Mouse (Mus musculus): ENCODE measurements around the gene Srebf2. TPM values are rescaled to one million over a fixed set of nuclear protein-coding genes. Genes with fewer than 3 reads are reported as not detected.

Gene Srebf2
- polyA plus RNA-seq, 1 experiment, result not detected

DNA sequence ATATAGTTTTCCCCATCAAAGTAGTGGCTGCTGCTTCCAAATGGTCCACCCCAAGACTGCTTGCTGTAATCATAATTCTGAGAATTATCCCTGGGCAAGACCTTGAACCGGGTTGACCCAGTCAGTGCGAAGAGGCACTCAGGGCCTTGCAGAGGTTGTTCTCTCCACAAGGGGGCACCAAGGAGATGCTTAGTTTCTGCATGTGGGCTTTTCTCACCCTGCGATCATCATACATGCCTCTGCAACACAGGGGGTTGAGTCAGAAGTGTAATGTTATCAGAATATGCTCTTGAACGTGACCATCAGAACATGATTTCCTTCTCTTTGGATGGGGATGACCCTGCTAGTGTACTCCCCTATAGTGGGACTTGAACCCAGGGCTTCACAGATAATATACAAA lies 8.4 kb upstream of the Srebf2 start:
- TF ChIP-seq POLR2A (IDR thresholded peaks at IDR 0.05; ENCODE audit: insufficient read depth, low read depth, low read length), result no peak
- TF ChIP-seq CTCF (IDR thresholded peaks at IDR 0.05; ENCODE audit: insufficient read depth, low read depth, low read length), result peak; percentile 55
- Histone ChIP-seq H3K4me3 (ENCODE audit: insufficient read depth, low read depth, low read length) (no peak overlapping the region), H3K27ac (ENCODE audit: insufficient read depth, low read depth, low read length) (no peak overlapping the region), H3K4me1 (ENCODE audit: control insufficient read depth, insufficient read depth, low read length) (peaks cover 19% of the 10 kb centered on the region)
- WGBS, result 14% methylated on average over 4 of the region's 4 CpGs

DNA sequence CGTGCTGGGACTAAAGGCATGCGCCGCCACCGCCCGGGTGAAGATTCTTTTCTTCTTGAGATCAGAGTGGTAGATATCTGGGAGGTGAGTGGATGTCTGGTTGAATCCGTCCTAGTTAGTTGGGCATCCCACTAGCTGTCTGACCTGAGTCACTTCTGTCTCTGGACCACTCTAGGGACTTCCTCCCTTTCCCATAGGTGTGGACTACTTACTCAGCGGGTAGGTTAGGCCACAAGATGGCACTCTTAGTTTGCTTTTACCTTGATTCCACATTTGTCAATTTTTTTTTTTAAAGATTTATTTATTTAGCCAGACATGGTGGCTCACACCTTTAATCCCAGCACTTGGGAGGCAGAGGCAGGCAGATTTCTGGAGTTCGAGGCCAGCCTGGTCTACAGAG lies 7.8 kb upstream of the Srebf2 start:
- Histone ChIP-seq H3K27ac (ENCODE audit: insufficient read depth, low read depth, low read length) (no peak overlapping the region), H3K4me1 (ENCODE audit: control insufficient read depth, insufficient read depth, low read length) (peaks cover 19% of the 10 kb centered on the region), H3K4me3 (ENCODE audit: insufficient read depth, low read depth, low read length) (no peak overlapping the region)
- no peak for TF ChIP-seq POLR2A (IDR thresholded peaks at IDR 0.05; ENCODE audit: insufficient read depth, low read depth, low read length)
- TF ChIP-seq CTCF (IDR thresholded peaks at IDR 0.05; ENCODE audit: insufficient read depth, low read depth, low read length), result no peak
- WGBS, result 92% methylated on average over 8 of the region's 8 CpGs

DNA sequence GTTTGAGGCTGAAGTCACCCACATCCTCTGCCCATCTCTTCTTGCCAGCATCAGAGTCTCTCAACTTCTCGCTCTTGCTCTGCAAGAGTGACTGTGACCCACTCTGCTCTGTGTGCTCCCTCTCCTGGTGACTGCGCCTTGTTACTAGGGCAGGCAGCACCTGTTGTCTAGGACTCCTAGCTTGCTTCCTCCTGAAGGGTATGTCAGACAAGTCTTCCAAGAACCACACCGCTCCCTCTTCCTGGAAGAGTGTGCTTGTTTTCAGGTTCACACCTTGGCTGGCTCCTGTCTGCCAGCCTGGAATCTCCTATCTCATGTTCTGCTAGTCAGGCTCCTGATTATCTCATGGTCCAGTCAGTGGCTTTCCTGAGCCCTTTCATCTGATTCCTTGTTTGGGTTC lies 6.6 kb upstream of the Srebf2 start:
- Histone ChIP-seq H3K27ac (ENCODE audit: insufficient read depth, low read depth, low read length) (no peak overlapping the region), H3K4me3 (ENCODE audit: insufficient read depth, low read depth, low read length) (no peak overlapping the region), H3K4me1 (ENCODE audit: control insufficient read depth, insufficient read depth, low read length) (peaks cover 9% of the 10 kb centered on the region)
- TF ChIP-seq CTCF (IDR thresholded peaks at IDR 0.05; ENCODE audit: insufficient read depth, low read depth, low read length), result 0 out of 2 replicates have a peak, but pooled peaks have one; percentile 22
- TF ChIP-seq POLR2A (IDR thresholded peaks at IDR 0.05; ENCODE audit: insufficient read depth, low read depth, low read length), result no peak
- WGBS, result 81% methylated on average over 3 of the region's 3 CpGs

DNA sequence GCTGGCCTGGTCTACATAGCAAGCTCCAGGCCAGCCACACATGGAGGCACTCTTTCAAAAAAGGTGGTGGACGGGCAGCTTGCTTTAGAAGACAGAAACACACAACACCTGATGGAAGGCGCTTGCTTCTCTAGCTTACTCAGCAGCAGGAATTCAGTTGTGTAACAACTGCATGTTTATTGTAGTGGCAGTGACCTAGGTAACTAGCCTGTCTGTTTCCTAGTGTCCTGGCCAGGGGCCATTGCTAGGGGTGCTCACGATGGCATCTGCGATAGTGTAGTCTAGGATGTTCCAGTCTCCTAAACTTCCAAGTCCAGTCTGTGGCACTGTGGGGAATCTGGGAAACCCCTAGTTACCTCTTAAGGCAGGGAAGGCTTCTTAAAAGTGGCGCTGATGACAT lies 2.8 kb upstream of the Srebf2 start:
- Histone ChIP-seq H3K4me1 (ENCODE audit: control insufficient read depth, insufficient read depth, low read length) (peaks cover 6% of the 10 kb centered on the region), H3K4me3 (ENCODE audit: insufficient read depth, low read depth, low read length) (no peak overlapping the region), H3K27ac (ENCODE audit: insufficient read depth, low read depth, low read length) (no peak overlapping the region)
- WGBS, result 83% methylated on average over 5 of the region's 5 CpGs
- TF ChIP-seq POLR2A (IDR thresholded peaks at IDR 0.05; ENCODE audit: insufficient read depth, low read depth, low read length) (no peak), CTCF (IDR thresholded peaks at IDR 0.05; ENCODE audit: insufficient read depth, low read depth, low read length) (no peak)

DNA sequence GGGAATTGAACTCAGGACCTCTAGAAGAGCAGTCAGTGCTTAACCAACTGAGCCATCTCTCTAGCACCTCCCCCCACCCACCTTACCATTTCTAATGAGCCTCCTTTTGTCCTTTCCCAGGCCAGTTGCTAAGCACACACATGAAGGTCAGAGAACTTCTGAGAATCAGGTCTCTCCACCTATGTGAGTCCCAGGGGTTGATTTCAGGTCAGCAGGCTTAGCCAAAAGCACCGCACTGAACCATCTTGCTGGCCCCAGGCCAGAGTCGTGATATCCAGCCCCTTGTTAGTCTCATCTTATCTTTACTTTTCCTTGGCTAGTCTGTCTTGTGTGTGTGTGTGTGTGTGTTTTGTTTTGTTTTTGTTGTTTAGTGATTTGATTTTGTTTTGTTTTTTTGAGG lies 1.6 kb upstream of the Srebf2 start:
- Histone ChIP-seq H3K4me3 (ENCODE audit: insufficient read depth, low read depth, low read length) (no peak overlapping the region), H3K4me1 (ENCODE audit: control insufficient read depth, insufficient read depth, low read length) (peaks cover 4% of the 10 kb centered on the region), H3K27ac (ENCODE audit: insufficient read depth, low read depth, low read length) (peak overlapping the region; percentile 52; the same call in 1 of the 2 replicates)
- WGBS, result 40% methylated on average over 2 of the region's 2 CpGs
- no peak for TF ChIP-seq POLR2A (IDR thresholded peaks at IDR 0.05; ENCODE audit: insufficient read depth, low read depth, low read length)
- TF ChIP-seq CTCF (IDR thresholded peaks at IDR 0.05; ENCODE audit: insufficient read depth, low read depth, low read length), result no peak

DNA sequence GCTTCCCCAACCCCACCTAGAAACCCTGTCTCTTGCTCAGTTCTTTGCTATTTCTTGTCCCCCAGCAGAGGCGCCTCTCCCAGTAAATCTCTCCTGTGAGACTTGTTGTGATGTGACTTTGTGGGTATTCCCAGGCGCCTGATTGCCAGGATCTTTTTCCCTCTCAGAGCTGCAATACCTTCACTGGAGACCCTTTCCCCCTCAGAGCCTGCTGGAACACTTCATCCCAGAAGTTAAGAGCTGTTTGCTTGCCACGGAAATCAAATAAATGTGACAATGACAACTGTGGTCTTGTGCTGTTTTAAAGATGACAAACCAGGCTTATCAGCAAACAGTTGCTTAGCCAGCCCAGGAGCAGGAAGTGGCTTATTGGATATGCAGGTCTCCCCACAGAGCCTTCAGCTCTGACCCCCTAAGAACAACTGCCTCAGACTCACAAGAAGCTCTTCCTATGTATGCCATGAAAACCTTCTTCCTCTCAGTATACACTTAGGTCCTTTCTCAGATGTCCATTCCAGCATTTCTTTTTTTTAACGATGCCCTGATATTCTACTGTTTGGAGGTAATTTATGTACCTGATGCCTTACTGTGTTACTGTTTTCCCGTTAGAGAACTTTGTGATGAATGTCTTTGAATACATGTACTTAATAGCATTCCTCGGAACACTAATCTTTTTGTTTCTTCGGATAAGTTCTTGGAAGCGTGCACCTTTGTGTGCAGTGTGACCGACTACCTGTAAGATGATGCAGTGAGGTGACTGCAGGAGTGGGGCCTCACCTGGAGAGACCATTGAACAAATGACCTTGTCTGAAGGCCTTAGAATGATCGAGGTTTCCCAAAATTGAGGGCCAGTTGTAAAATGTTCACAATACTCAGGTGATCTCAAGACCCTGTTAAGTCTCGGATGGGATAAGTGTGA lies 871 bp upstream of the Srebf2 start:
- TF ChIP-seq POLR2A (IDR thresholded peaks at IDR 0.05; ENCODE audit: insufficient read depth, low read depth, low read length), result no peak
- TF ChIP-seq CTCF (IDR thresholded peaks at IDR 0.05; ENCODE audit: insufficient read depth, low read depth, low read length), result no peak
- Histone ChIP-seq H3K27ac (ENCODE audit: insufficient read depth, low read depth, low read length) (peak overlapping the region; percentile 96), H3K4me1 (ENCODE audit: control insufficient read depth, insufficient read depth, low read length) (peaks cover 3% of the 10 kb centered on the region), H3K4me3 (ENCODE audit: insufficient read depth, low read depth, low read length) (peak overlapping the region; percentile 81)
- WGBS, result 15% methylated on average over 11 of the region's 11 CpGs

DNA sequence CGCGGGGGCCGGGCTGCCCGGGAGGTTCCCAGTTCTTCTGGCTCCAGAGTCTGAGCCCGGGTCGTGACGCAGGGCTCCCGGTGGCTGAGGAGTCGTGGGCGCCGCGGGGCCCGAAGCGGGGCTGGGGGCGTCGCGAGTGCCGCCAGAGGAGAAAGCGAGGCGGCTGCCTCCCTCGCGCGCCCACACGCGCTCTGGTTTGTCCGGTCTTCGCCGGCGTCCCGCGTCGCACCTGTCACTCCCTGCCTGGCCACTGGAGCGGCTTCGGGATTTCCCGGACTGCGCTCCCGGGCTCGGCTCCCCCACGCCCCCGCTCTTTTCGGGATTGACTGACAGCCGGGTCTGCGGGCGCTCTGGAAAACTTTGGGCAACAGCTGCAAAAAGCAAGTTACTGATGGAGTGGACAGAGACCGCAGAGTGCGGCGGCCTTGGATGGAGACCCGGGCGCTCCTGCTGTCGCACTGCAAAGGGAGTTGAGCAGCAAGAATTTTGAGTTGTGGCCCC lies 680 bp downstream of the Srebf2 start:
- Histone ChIP-seq H3K27ac (ENCODE audit: insufficient read depth, low read depth, low read length) (peak overlapping the region; percentile 51), H3K4me1 (ENCODE audit: control insufficient read depth, insufficient read depth, low read length) (peaks cover 8% of the 10 kb centered on the region), H3K4me3 (ENCODE audit: insufficient read depth, low read depth, low read length) (peak overlapping the region; percentile 81)
- WGBS, result under 1% methylated on average over 50 of the region's 50 CpGs
- TF ChIP-seq POLR2A (IDR thresholded peaks at IDR 0.05; ENCODE audit: insufficient read depth, low read depth, low read length) (no peak; the same call in 1 of the 2 replicates), CTCF (IDR thresholded peaks at IDR 0.05; ENCODE audit: insufficient read depth, low read depth, low read length) (no peak)

DNA sequence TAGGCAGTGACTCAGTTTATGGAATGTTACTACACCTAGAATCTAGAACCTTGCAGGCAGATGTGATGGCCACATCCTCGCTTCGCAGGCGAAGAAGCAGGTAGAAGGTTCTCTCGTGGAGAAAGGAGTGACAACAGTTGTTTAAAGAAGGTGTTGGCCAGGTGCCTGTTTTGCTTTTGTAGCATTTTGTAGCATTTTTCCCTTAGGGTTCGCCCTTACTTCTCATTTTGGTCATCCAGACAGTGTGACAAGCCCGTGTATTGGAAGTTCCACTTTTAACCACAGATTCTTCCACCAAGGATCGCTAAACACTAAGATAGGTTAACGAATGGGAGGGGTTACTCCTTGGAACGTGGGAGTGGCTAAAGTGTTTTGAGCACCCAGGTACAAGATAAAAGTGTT lies 1.5 kb downstream of the Srebf2 start:
- 14% methylated on average over 9 of the region's 9 CpGs for WGBS
- H3K4me3 ChIP-seq (ENCODE audit: insufficient read depth, low read depth, low read length), result peak overlapping the region; percentile 40
- peaks cover 9% of the 10 kb centered on the region for H3K4me1 ChIP-seq (ENCODE audit: control insufficient read depth, insufficient read depth, low read length)
- TF ChIP-seq POLR2A (IDR thresholded peaks at IDR 0.05; ENCODE audit: insufficient read depth, low read depth, low read length), result no peak
- no peak overlapping the region for H3K27ac ChIP-seq (ENCODE audit: insufficient read depth, low read depth, low read length)

DNA sequence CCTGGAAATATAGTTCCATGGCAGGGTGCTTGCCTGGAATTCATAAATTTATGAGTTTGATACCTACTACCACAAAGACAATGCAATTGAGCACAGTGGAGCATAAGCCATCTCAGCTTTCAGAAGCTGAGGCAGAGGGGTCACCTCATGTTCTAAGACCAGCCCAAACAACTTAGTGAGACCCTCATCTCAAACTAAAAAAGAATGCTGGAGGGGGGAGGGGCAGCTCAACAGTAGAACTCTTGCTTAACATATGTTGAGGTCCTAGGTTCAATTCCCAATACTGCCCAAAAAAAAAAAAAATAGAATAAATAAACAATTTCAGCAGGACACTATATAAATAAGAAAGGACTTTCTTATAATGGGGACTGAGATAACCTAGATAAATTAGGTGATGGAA lies 3.1 kb downstream of the Srebf2 start:
- TF ChIP-seq POLR2A (IDR thresholded peaks at IDR 0.05; ENCODE audit: insufficient read depth, low read depth, low read length) (no peak), CTCF (IDR thresholded peaks at IDR 0.05; ENCODE audit: insufficient read depth, low read depth, low read length) (no peak)
- Histone ChIP-seq H3K4me1 (ENCODE audit: control insufficient read depth, insufficient read depth, low read length) (peaks cover 12% of the 10 kb centered on the region), H3K27ac (ENCODE audit: insufficient read depth, low read depth, low read length) (no peak overlapping the region), H3K4me3 (ENCODE audit: insufficient read depth, low read depth, low read length) (no peak overlapping the region)
